Mouse (Mus musculus) midbrain, embryonic 10.5 days (tissue): Measurements from ENCODE around the gene Rnf4. TPM values are rescaled to one million over a fixed set of nuclear protein-coding genes. Genes with fewer than 3 reads are reported as not detected.

Experiments
- DNase-seq: peaks from one replicate; pipeline ENCODE4 v3.0.0-alpha.2; 2017; ENCODE audit warnings: low spot score
- H3K27ac ChIP-seq: fragments of 300-500 bp; sonication (generic); replicated peaks from 2 replicates; pipeline ENCODE4 v1.5.1; 2016; ENCODE audit warnings: mild to moderate bottlenecking
- H3K27me3 ChIP-seq: fragments of 300-500 bp; sonication (generic); 2 replicates; pipeline ENCODE4 v1.6.1; 2016; ENCODE audit warnings: low read depth, mild to moderate bottlenecking; ENCODE audit not compliant: poor library complexity, severe bottlenecking
- H3K36me3 ChIP-seq: fragments of 300-500 bp; sonication (generic); 2 replicates; pipeline ENCODE4 v1.6.1; 2016; ENCODE audit warnings: mild to moderate bottlenecking, moderate library complexity
- H3K4me1 ChIP-seq: fragments of 300-500 bp; sonication (generic); 2 replicates; pipeline ENCODE4 v1.6.1; 2016
- H3K4me3 ChIP-seq: fragments of 300-500 bp; sonication (generic); 2 replicates; pipeline ENCODE4 v1.5.1; 2016; ENCODE audit warnings: mild to moderate bottlenecking, moderate library complexity
- H3K9me3 ChIP-seq: fragments of 300-500 bp; sonication (generic); replicated peaks from 2 replicates; pipeline ENCODE4 v1.6.1; 2016; ENCODE audit warnings: mild to moderate bottlenecking
- WGBS: fragments of 180-500 bp; shearing (Covaris S2); methylation state at CpG from one replicate; pipeline ENCODE4 v1.1.7; 2016; 5-methylcytosine and 5-hydroxymethylcytosine counted together
- polyA plus RNA-seq: library from polyadenylated mRNA; unstranded; fragments of >200 nt; fragmentation: Nextera tagmentation; extraction: Ambion mirVana; gene quantifications from 2 replicates; pipeline ENCODE4 v1.2.1, GENCODE M21; 2016

Rnf4 gene
- polyA plus RNA-seq, 1 experiment from 2014 or later, result 197 TPM

DNA sequence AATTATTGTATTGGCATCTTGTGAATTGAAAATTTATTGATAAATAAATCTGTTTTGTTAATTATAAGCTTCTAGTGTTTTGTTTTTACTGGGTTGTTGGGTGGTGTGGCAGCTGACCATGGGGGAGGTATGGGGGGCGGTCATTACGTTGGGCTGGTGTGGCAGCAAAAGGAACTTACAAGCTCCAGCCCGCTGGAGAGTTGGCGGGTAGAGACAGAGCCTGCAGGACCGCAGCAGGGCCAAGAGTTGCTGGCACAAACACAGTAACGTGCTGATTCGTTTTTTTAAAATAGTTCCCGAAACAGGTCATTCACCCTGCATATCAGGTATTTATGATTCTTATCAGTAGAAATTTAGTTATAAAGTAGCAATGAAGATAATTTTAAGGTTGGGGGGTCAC is 57.2 kb downstream of the Rnf4 start:
- WGBS, result 94% methylated on average over 8 of the region's 8 CpGs
- 0 out of 2 replicates have a peak, but pooled peaks cover under 1% of the 10 kb centered on the region for H3K9me3 ChIP-seq
- no peak for DNase-seq
- H3K36me3 ChIP-seq, result peaks cover 8% of the 10 kb centered on the region
- no peak overlapping the region for H3K27ac ChIP-seq
- H3K4me3 ChIP-seq, result no peak overlapping the region
- no peaks in the 10 kb centered on the region for H3K4me1 ChIP-seq
- H3K27me3 ChIP-seq, result no peaks in the 10 kb centered on the region

DNA sequence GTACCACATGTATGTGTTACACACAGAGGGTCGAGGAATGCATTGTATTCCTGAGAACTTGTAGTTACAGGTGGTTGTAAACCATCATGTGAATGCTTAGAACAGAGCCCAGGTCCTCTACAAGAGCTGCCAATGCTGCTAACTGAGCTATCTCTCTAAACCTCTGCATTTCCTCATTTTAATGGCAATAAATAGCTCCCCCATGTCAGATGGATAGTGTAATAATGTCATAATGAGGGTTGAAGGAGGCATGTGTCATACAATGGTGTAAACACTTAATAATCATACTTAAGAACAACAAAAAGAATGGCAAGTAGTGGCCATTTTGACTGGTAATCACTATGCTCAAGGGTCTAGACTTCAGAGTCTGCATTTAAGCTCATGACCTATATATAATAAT is 59.3 kb downstream of the Rnf4 start:
- 86% methylated on average over 1 of the region's 1 CpGs for WGBS
- Histone ChIP-seq H3K4me3 (no peak overlapping the region), H3K27me3 (no peaks in the 10 kb centered on the region), H3K36me3 (0 out of 2 replicates have a peak, but pooled peaks cover 3% of the 10 kb centered on the region), H3K4me1 (no peaks in the 10 kb centered on the region), H3K27ac (no peak overlapping the region), H3K9me3 (no peaks in the 10 kb centered on the region)
- no peak for DNase-seq

DNA sequence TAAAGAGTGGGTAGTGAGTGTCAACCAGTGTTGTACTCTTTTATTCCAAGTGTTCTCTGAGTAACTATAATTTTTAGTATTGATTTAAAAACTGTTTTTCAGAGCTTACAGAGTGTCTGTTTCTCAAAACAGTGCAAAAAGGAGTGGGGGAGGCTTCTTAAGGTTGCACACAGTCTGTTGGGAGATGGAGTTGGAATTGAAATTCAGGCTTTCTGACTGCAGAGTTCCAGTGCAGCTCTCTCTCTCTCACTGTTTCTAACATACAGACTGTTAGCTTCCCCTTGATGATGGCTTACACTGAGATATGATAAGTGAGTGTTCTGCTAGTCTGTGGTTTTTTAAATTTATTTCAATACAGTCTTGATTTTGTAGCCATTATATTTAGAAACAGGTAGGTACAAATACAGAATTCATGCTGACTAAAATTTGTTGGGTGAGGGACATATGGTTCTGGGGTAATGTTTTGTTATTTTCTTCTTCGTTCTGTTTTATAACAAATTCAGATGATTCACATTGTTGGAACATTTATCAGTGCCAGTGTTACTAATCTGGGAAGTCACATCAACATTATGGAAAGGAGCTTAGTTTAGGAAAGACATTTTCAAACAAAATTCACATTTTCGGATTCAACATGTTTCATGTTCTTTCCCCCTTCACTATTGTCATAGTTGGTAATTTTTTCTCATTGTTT is 59.9 kb downstream of the Rnf4 start:
- DNase-seq, result no peak
- WGBS, result 93% methylated on average over 2 of the region's 2 CpGs
- H3K36me3 ChIP-seq, result 0 out of 2 replicates have a peak, but pooled peaks cover 3% of the 10 kb centered on the region
- H3K4me1 ChIP-seq, result no peaks in the 10 kb centered on the region
- no peak overlapping the region for H3K27ac ChIP-seq
- H3K9me3 ChIP-seq, result no peaks in the 10 kb centered on the region
- H3K4me3 ChIP-seq, result no peak overlapping the region
- H3K27me3 ChIP-seq, result no peaks in the 10 kb centered on the region

DNA sequence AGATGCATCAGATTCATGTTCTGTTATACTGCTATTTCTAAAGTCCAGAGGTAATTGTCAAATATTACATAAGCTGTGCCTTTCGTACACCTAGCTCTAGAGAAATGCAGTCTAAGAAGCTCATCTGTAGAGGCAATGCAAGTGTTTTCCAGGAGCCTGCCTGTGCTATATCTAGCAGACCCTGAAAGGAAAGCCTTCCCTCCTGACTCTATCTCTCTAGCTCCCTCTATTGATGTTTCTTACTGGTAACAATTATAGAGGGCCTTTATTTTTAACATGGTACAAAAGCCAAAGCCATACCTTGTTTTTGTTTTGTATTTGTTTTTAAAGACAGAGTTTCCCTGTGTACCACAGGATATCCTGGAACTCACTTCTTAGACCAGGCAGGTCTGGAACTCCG is 61.8 kb downstream of the Rnf4 start:
- no peak for DNase-seq
- no peaks in the 10 kb centered on the region for H3K4me1 ChIP-seq

DNA sequence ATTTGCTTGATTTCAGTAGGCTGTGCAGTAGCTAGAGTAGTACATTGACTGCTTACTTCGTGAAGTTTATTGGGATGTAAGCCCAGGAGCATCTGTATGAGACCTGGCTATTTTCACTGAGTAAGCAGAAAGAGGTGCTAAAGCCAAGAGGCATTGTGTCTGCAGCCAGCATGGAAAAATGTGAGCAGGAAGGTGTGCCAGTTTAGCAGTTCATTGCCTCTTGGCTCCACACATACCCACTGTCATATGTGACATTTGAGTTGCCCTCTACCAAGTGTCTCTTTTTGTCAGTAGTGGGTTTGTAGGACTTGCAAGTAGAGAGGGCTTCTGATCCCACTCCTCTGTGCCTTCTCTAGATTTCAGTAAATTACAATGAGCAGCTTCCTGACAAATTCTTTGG is 62.2 kb downstream of the Rnf4 start:
- WGBS, result 87% methylated on average over 1 of the region's 1 CpGs
- Histone ChIP-seq H3K9me3 (no peaks in the 10 kb centered on the region), H3K27ac (no peak overlapping the region), H3K27me3 (no peaks in the 10 kb centered on the region), H3K36me3 (no peaks in the 10 kb centered on the region), H3K4me1 (no peaks in the 10 kb centered on the region), H3K4me3 (no peak overlapping the region)
- DNase-seq, result no peak

More for the DNA sequence above, 61.8 kb downstream of the Rnf4 start:
- no peaks in the 10 kb centered on the region for H3K9me3 ChIP-seq
- H3K36me3 ChIP-seq, result no peaks in the 10 kb centered on the region
- 87% methylated on average over 2 of the region's 2 CpGs for WGBS
- H3K27ac ChIP-seq, result no peak overlapping the region
- H3K4me3 ChIP-seq, result no peak overlapping the region
- H3K27me3 ChIP-seq, result no peaks in the 10 kb centered on the region

Other genes with a start within 250 kb of the Rnf4 start
- 0.66 and 1.2 TPM in 2 replicates for gene Poln, start 166.8 kb upstream of the Rnf4 start, polyA plus RNA-seq
- 46.5 and 52.2 TPM in 2 replicates for gene Haus3, start 166.8 kb upstream of the Rnf4 start, polyA plus RNA-seq
- 14.7 and 22.7 TPM in 2 replicates for gene Mxd4, start 148.6 kb upstream of the Rnf4 start, polyA plus RNA-seq
- 1.1 and 2.3 TPM in 2 replicates for gene Zfyve28, start 47.8 kb upstream of the Rnf4 start, polyA plus RNA-seq
- gene Cfap99, start 47.7 kb upstream of the Rnf4 start, polyA plus RNA-seq, result not detected in 2 replicates
- gene Fam193a, start 33.6 kb downstream of the Rnf4 start, polyA plus RNA-seq, result 12.1 and 13.9 TPM in 2 replicates
- gene Tnip2, start 177.7 kb downstream of the Rnf4 start, polyA plus RNA-seq, result 5.3 and 8.0 TPM in 2 replicates
- gene Sh3bp2, start 189.5 kb downstream of the Rnf4 start, polyA plus RNA-seq, result 6.4 and 10.3 TPM in 2 replicates
- 166 and 195 TPM in 2 replicates for gene Add1, start 237.4 kb downstream of the Rnf4 start, polyA plus RNA-seq